8 mouse cellular contexts compared by ENCODE assay signal in genomic region chr9:18293026-18293781, GRCm38 (mm10). TPM values are rescaled to one million over a fixed set of nuclear protein-coding genes. Genes with fewer than 3 reads are reported as not detected.
DNase-seq lines count a peak whose midpoint lies in the region; ATAC-seq and TF ChIP-seq lines count a peak whose summit lies in the region.

No protein-coding gene starts in this region.

- peaks cover 8% of the 10 kb centered on the region for H3K4me1 ChIP-seq in heart, embryonic 15.5 days (replicated peaks)
- H3K4me1 ChIP-seq in ES-E14 (ENCODE audit: control insufficient read depth in 2 of 2, insufficient read depth in 2 of 2, low read length in 2 of 2, poor library complexity in 1 of 2) = peaks cover 2% of the 10 kb centered on the region in 2 experiments; a peak in 2 of 4 replicates

- no peak overlapping the region for H3K27ac ChIP-seq in heart, embryonic 15.5 days
- H3K27ac ChIP-seq in ES-E14 (ENCODE audit: insufficient read depth, low read depth, low read length, poor library complexity, severe bottlenecking) = no peak overlapping the region; the same call in 1 of the 2 replicates

- no peaks in the 10 kb centered on the region for H3K27me3 ChIP-seq in heart, embryonic 15.5 days

- H3K4me3 ChIP-seq in heart, embryonic 15.5 days = peak overlapping the region; percentile 78
- H3K4me3 ChIP-seq in ES-E14 (ENCODE audit: insufficient read depth in 1 of 2, low read depth in 1 of 2, low read length in 2 of 2, poor library complexity in 1 of 2, severe bottlenecking in 1 of 2) = peak overlapping the region; percentile 80 to 91

- intact Hi-C loops in heart, postnatal 10 days (cut with DNase I) = loop anchor here (5.0 to 10.0 kb wide), 2 partner anchors 179 to 1332 kb away; partner anchors contain the start of gene Zfp317

- 34% methylated on average over 6 of the region's 6 CpGs for WGBS in heart, embryonic 15.5 days

- H3K36me3 ChIP-seq in heart, embryonic 15.5 days = 0 out of 2 replicates have a peak, but pooled peaks cover 4% of the 10 kb centered on the region
- no peaks in the 10 kb centered on the region; the same call in 1 of the 2 replicates for H3K36me3 ChIP-seq in ES-E14 (ENCODE audit: control insufficient read depth, insufficient read depth, low read length, poor library complexity, severe bottlenecking)

- H3K9ac ChIP-seq in heart, embryonic 15.5 days = peak overlapping the region; percentile 89
- H3K9ac ChIP-seq in ES-E14 (ENCODE audit: insufficient read depth, low read depth, low read length, poor library complexity, severe bottlenecking) = peak overlapping the region; percentile 92; the same call in 1 of the 2 replicates

- no peaks in the 10 kb centered on the region for H3K9me3 ChIP-seq in heart, embryonic 15.5 days (replicated peaks)
- no peaks in the 10 kb centered on the region for H3K9me3 ChIP-seq in ES-E14 (ENCODE audit: control insufficient read depth, insufficient read depth, low read depth, low read length)

- peak overlapping the region; percentile 86 for H3K4me2 ChIP-seq in heart, embryonic 15.5 days

- DNase-seq in heart, postnatal 10 days = no peak
- no peak for DNase-seq in ES-E14 (ENCODE audit: low read depth, low spot score)
- DNase-seq in gonadal fat pad, adult 2 months (ENCODE audit: low read depth) = peak; percentile 28
- no peak for DNase-seq in cerebellum, adult 11 months
- no peak for DNase-seq in retina, embryonic 14.5 days (ENCODE audit: low spot score)

- ATAC-seq in heart, embryonic 15.5 days (replicated peaks; ENCODE audit: insufficient number of reproducible peaks, insufficient read depth, low FRiP score, low read depth) = no peak
- ATAC-seq in megakaryocyte-erythroid progenitor cell, adult 5-6 weeks (replicated peaks; ENCODE audit: low FRiP score, low TSS enrichment, poor library complexity, severe bottlenecking) = peak; percentile 60
- ATAC-seq in cerebellum, adult (ENCODE audit: insufficient number of reproducible peaks, low FRiP score, low TSS enrichment) = no peak

- in situ Hi-C loops in ES-E14 (cut with MboI; ENCODE audit: low sequenced_read_pairs in 2 of 2, unreplicated experiment in 2 of 2) = no loop called here

TF ChIP-seq in ES-E14, 5 proteins besides CTCF, POLR2A, EP300 and RAD21:
- TF ChIP-seq CHD2 (IDR thresholded peaks at IDR 0.05; ENCODE audit: low read depth, low read length) (no peak), ZNF384 (IDR thresholded peaks at IDR 0.05; ENCODE audit: low read depth, low read length) (no peak), MAFK (IDR thresholded peaks at IDR 0.05; ENCODE audit: insufficient read depth, low read depth, low read length) (no peak), ZC3H11A (IDR thresholded peaks at IDR 0.05; ENCODE audit: borderline replicate concordance, low read depth, low read length) (no peak), HCFC1 (IDR thresholded peaks at IDR 0.05; ENCODE audit: borderline replicate concordance, insufficient read depth, low read length) (no peak)

RNA-seq across cellular contexts. Expression of gene Chordc1, which starts 1.3 kb away (rescaled TPM):
- 74.6 and 75.4 TPM in 2 replicates for polyA plus RNA-seq in heart, embryonic 15.5 days (2015; fragmentation: Nextera tagmentation; extraction: Ambion mirVana)
- total RNA-seq in heart, postnatal 10 days (2021) = 10 to 100 TPM; 39.5 to 44.8 TPM
- 70.6 and 81.3 TPM in 2 replicates for total RNA-seq in ES-E14 (2012; rRNA removed)
- polyA plus RNA-seq in gonadal fat pad, adult 2 months (2012; rRNA removed) = 14.4 and 29.5 TPM in 2 replicates
- total RNA-seq in megakaryocyte-erythroid progenitor cell, adult 5-6 weeks (2014; fragmentation: Nextera tagmentation) = 38.5 and 74.0 TPM in 2 replicates
- total RNA-seq in megakaryocyte-erythroid progenitor cell, adult 5-6 weeks (2017) = 106 and 154 TPM in 2 replicates
